Mouse (Mus musculus) urinary bladder, adult 18-20 months (tissue): ENCODE results near the gene Olfr1392.
"Not testable (repeated sequence)": the region's sequence is repeated elsewhere in the genome, so short reads cannot be mapped to it uniquely, and the experiment has no call there.

Source experiments
- DNase-seq, 2 experiments: peaks; one replicate each; pipeline ENCODE4 v3.0.0; 2022; ENCODE audit warnings: low spot score in 2 of 2, mixed read lengths in 2 of 2

The Olfr1392 gene

DNA sequence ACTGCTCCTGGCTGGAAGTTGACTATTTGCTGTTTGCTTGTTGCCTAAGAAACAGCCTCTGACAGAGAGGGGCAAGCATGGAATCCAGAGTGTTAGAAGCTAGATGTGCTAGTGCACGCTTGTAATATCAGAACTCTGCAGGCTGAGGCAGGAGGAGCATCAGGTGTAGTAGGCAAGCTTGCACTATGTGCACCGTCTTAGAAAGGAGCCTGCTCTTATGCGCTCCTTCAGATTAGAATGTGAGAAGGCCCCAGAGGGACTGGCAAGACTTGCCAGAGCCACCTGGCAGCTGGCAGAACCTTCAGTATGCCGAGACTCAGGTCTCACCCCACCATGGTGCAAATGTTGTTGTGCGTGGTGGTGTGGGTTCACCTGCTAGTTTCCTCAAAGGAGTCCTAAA, 33.0 kb upstream of the Olfr1392 start:
- DNase-seq = no peak

GRCm38 (mm10) chr11:49253035-49253434, 32.0 kb upstream of the Olfr1392 start:
- no peak for DNase-seq

DNA sequence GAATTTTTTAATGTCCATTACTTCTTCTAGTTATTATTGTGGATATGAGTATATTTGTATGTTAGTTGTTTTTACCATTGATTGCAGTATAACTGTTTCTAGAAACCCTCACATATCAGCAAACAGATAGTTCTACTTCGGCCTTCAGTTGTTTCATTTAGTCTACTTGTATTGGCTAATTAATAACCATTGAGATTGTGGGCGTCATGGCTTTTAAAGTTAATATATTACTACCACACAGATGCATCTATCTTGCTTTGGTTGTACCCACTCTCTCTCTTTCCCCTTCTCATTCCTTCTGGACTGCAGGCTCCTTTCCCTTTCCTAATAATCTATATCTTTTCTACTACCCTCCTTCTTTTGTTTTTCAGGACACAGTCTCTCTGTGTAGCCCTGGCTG, 25.8 kb upstream of the Olfr1392 start:
- no peak for DNase-seq

GRCm38 (mm10) chr11:49259829-49260228, 25.3 kb upstream of the Olfr1392 start:
- DNase-seq = no peak

- DNase-seq = no peak
Measured at GRCm38 (mm10) chr11:49260598-49261312, 24.3 kb upstream of the Olfr1392 start.

- no peak for DNase-seq
Measured at GRCm38 (mm10) chr11:49261313-49261855, 23.7 kb upstream of the Olfr1392 start.

DNA sequence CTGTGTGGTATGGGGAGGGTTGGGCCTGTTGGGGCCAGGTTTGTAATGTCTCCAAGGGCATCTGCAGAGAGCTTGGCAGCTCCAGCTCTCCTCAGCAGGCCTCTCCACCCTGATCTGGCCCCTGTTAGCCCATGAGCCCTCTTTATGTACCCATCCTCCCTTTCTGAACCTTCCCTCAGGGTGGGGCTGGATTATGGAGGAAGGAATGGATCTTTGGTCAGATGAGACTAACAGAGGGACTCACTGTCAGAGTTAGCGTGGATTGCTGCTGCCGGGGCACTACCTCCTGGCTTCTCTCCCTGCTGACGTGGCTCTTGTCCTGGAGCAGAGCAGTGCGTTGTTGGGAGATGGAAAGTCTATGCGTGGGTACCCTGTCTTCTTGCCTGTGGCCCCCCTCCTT, 22.8 kb upstream of the Olfr1392 start:
- DNase-seq = no peak

GRCm38 (mm10) chr11:49263149-49263548, 21.9 kb upstream of the Olfr1392 start:
- DNase-seq = no peak

DNA sequence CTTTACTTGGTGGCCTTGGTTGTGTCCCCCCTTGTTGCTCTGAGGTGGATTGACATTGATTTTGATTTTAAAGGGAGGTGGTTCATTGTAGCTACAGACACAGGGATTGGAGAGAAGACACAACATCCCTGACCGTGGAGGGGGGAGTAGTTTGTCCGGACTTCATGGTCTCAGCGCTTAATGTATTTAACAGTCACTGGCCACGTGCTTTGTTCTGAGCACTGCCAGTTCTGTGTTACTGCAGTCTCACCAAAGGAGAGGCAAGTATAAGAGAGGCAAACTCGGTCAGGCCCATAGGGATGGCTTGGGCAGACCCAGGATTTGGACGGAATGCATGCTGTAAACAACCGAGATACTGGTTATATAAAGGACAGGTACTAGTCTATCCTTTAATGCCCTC, 21.0 kb upstream of the Olfr1392 start:
- DNase-seq = no peak

- DNase-seq = no peak
Measured at GRCm38 (mm10) chr11:49264622-49265021, 20.5 kb upstream of the Olfr1392 start.

DNA sequence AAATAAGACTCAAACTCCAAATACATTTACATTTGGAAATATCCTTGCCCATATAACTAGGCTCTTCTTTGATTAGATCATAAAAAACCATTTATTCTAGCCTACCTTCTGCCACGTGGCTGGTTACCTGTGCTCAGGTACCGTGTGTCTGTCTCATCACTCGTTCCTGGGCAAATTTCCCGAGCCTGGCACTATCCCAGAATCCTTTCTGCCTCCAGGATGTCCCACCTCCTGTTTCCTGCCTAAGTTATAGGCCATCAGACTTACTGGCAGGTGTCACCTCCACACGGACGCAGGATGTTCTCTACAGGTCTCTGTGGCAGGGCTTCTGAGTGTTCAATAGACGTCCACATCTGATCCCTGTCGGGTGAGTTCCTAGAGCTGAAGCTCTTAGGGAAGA, 20.0 kb upstream of the Olfr1392 start:
- no peak for DNase-seq

- no peak for DNase-seq
Measured at GRCm38 (mm10) chr11:49266671-49267070, 18.4 kb upstream of the Olfr1392 start.

DNA sequence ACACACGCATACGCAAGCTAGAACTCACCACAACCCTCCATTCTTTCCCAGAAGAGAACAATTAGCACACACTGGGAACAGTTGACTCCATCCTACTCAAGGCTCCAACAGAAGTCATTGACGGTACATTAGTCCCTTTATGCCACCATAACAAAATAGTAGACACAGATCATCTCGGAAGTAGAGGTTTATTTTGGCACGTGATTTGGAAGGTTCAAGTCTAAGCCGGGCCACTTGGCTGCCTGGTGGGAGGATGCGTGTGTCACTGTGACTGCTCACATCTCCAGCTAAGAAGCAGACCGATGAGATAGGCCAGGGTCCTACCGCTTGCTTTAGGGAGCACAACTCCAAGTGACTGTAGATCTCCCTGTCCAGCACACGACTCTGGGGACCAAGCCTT, 17.8 kb upstream of the Olfr1392 start:
- no peak for DNase-seq

GRCm38 (mm10) chr11:49267970-49268579, 17.0 kb upstream of the Olfr1392 start:
- no peak for DNase-seq

- no peak for DNase-seq
Measured at GRCm38 (mm10) chr11:49269761-49270160, 15.3 kb upstream of the Olfr1392 start.

- DNase-seq = no peak
Measured at GRCm38 (mm10) chr11:49270368-49270767, 14.7 kb upstream of the Olfr1392 start.

DNA sequence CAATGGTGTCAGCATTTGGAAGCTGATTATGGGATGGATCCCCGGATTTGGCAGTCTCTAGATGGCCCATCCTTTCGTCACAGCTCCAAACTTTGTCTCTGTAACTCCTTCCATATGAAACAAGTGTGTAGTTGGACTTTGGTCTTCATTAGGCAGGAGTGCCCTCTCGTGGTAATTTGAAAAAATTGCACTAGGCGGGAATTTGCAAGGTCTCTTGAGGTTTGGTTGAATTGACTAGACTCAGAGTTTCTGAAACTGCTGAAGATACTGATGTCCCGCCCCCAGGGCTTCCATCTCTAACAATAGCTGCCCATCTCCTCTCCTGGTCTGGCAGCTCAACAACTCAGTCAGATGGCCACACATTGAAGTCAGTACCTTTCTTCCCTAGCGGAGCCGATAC, 13.7 kb upstream of the Olfr1392 start:
- DNase-seq = no peak

- no peak for DNase-seq
Measured at GRCm38 (mm10) chr11:49273834-49274519, 11.1 kb upstream of the Olfr1392 start.

- DNase-seq = no peak
Measured at GRCm38 (mm10) chr11:49278222-49278621, 6.9 kb upstream of the Olfr1392 start, which contains the start of gene Olfr1393. Olfr1393 (plus strand) TSS chr11:49278304.

DNA sequence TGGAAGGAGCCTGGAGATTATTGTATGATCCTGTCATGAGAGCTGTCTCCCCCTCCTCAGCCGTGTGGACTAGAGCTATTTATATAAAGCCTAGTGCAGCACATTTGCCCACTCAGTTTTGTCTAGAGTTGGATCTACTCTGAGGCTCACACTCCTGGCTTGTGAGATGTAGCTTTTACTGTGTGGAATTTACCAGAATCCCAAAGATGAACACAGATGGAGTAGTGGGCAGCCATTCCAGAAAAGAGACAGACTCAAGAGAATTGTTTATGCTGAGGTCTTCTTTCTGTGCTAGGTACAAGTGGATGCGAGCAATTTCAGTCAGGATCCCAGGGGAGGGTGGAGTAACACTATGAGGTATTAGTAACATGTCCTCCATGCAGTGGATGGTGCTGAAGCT, 2.2 kb downstream of the Olfr1392 start:
- DNase-seq = no peak

- DNase-seq = no peak
Measured at GRCm38 (mm10) chr11:49292777-49293176, 7.7 kb downstream of the Olfr1392 start.

GRCm38 (mm10) chr11:49304441-49304840, 19.4 kb downstream of the Olfr1392 start, which contains the start of gene Olfr10:
Olfr10 (plus strand) TSS chr11:49304741.
- no peak for DNase-seq

GRCm38 (mm10) chr11:49308547-49308946, 23.5 kb downstream of the Olfr1392 start:
- not testable (repeated sequence) for DNase-seq
